Mouse (Mus musculus) monocyte, adult 5-6 weeks (primary cell): ENCODE measurements around the gene Tmco5b. TPM values are rescaled to one million over a fixed set of nuclear protein-coding genes. Genes with fewer than 3 reads are reported as not detected.

ENCODE experiments used
- ATAC-seq: fragments of 153-309, 156-312 bp; replicated peaks from 2 replicates; pipeline ENCODE4 v1.8.0; 2017; ENCODE audit warnings: mild to moderate bottlenecking; ENCODE audit not compliant: low TSS enrichment, insufficient number of reproducible peaks, severe bottlenecking, poor library complexity, low FRiP score
- total RNA-seq: library from RNA; stranded (forward); fragments of 200-1000, 200-491, 200-594 nt; gene quantifications from 3 replicates; pipeline ENCODE4 v1.2.3, GENCODE M21; 2017

Gene Tmco5b
- total RNA-seq = not detected in 3 replicates

- ATAC-seq = no peak
These were observed at the start of gene Tmco5b for GRCm38 (mm10) chr2:113285432-113285831. Gene Tmco5b (plus strand): TSS chr2:113285732.

GRCm38 (mm10) chr2:113236993-113237392, 48.5 kb upstream of the Tmco5b start:
- no peak for ATAC-seq

GRCm38 (mm10) chr2:113238871-113239270, 46.7 kb upstream of the Tmco5b start:
- no peak for ATAC-seq

GRCm38 (mm10) chr2:113302349-113303239, 17.1 kb downstream of the Tmco5b start:
- no peak for ATAC-seq

- no peak for ATAC-seq
These were observed 17.7 kb downstream of the Tmco5b start for GRCm38 (mm10) chr2:113303240-113303538.

- no peak for ATAC-seq
These were observed 19.8 kb downstream of the Tmco5b start for GRCm38 (mm10) chr2:113305339-113305738.

- no peak for ATAC-seq
These were observed 25.7 kb downstream of the Tmco5b start for GRCm38 (mm10) chr2:113311211-113311610.

GRCm38 (mm10) chr2:113323016-113323415, 37.5 kb downstream of the Tmco5b start:
- no peak for ATAC-seq

GRCm38 (mm10) chr2:113333799-113334541, 48.4 kb downstream of the Tmco5b start:
- ATAC-seq = no peak

- no peak for ATAC-seq
These were observed 50.2 kb downstream of the Tmco5b start for GRCm38 (mm10) chr2:113335561-113336294.

GRCm38 (mm10) chr2:113344536-113344935, 59.0 kb downstream of the Tmco5b start:
- ATAC-seq = no peak

Other genes with a start within 250 kb of the Tmco5b start
- 0.11 to 0.19 TPM in 2 of 3 replicates, not detected in the other for gene Ryr3, start 68.6 kb upstream of the Tmco5b start, total RNA-seq
- gene Fmn1, start 42.0 kb downstream of the Tmco5b start, total RNA-seq = 1.9 to 19.7 TPM (median 4.3 TPM) in 3 replicates